Mouse (Mus musculus): ENCODE measurements at regions not wholly inside any gene's neighbourhood (a gene's known extent, or its start where the extent isn't known, plus 50 kb on each side); places are given as distances from the start of the nearest gene placed in this dataset.

GRCm38 (mm10) chr17:15195819-15196218 lies 154.5 kb upstream of the Gm3448 start:
- DNase-seq (ENCODE audit: extremely low spot score in 1 of 2, low spot score in 1 of 2), result no peak

GRCm38 (mm10) chr17:15194894-15195461 lies 153.6 kb upstream of the Gm3448 start:
- no peak for DNase-seq (ENCODE audit: extremely low spot score in 1 of 2, low spot score in 1 of 2)

DNA sequence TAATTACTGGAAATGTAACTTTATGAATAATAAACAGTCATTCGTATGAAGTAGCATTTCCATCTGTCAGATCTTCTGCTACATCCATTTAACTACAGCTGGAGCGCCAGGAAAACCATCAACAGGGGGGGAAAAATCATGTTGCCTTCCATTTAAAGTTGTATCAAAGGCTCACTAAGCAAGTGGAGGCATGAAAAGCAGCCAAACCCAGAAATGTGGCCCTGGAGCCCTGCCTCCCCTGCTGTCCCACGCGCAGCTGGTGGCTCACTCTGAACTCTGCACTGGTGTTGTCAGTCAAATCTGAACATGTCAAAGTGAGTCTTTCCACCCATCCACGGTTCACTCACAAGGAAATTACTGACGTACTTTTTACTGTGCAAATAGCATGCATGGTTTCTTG lies 152.5 kb upstream of the Gm3448 start:
- DNase-seq (ENCODE audit: extremely low spot score in 1 of 2, low spot score in 1 of 2), result no peak

DNA sequence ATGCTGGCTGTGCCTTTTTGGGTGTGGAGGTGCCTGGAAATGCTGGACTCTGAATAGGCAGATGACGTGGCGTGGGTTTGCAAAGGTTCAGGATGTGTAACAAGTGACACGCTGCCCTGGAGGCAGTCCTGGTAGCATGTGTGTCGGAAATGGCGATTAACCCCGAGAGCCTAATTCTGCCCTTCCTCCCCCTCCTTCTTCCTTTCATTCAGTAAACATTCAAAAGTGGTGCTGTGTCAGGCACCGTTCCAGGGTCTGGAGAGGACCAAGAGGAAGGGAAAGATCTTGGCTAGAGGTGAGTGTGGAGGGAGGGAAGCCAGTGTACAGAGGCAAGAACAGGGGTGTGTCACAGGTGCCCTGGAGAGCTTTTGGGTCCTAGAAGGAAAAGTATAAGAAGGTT lies 151.5 kb upstream of the Gm3448 start:
- no peak for DNase-seq (ENCODE audit: extremely low spot score in 1 of 2, low spot score in 1 of 2)

DNA sequence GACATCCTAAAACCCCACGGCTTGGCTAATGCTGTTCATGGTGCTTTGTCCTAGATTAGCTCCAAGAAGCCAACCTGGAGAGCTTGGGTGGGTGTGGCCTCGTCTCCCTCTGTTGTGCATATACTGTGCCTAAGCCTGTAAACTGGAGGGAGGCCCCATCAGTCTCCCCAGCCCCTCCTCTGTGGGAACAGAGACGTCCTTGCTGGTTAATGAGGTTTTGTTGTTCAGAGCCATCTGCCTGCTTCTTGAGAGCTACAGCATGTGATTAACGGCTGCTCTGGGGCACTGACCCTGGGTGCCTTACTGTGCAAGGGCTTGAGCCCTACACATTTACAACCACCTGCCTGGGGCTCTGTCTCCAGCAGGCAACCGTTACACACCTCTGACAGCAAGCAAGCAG lies 143.9 kb upstream of the Gm3448 start:
- no peak for DNase-seq (ENCODE audit: extremely low spot score in 1 of 2, low spot score in 1 of 2)

DNA sequence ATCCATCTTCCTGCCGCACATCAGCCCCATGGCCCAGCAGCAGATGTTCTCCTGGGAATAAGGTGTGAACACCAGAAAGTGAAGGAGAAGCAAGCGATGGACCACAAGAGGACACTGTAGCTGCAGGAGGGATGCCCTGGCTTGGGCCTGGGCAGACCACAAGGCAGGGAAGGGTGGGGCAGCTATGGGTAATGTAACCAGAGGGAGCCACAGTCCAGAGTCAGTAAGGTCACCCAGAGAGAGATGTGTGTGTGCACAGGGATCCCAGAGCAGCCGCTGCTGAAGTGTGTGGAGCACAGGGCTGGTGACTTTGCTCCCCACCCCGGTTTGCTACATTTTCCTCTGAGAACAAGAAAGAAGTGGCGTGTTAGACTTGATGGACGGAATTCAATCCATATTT lies 142.5 kb upstream of the Gm3448 start:
- DNase-seq (ENCODE audit: extremely low spot score in 1 of 2, low spot score in 1 of 2), result no peak

- no peak for DNase-seq (ENCODE audit: extremely low spot score in 1 of 2, low spot score in 1 of 2)
Measured at GRCm38 (mm10) chr17:15182105-15182504, 140.8 kb upstream of the Gm3448 start.

DNA sequence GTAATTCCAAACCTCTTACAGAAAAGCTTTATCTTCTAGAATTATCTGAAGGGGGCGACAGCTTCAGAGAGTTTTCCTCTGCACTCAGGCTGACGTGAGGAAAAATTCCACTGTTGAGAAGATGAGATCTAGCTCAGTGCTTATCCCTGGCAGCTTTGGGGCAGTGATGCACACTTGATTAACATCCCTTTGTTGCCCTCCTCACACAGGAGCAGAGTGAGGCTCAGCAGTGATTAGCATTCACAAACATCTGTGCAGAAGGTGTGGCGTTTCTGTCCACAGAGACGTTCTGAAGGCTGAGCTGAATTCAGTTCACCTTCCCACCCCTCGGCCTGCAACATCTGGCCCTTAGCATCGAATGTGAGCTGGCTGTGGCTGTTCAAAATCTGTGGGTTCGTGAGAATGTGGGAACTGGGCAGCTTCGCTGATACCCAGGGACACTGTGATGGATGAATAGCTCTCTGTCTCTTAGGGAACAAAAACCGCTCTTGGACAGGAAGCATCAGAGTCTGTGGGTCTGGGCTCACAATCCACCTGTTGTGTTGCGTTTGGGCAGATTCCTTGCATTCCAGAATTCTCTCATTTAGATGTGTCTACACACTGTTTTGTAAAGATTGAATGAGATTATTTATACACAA lies 139.0 kb upstream of the Gm3448 start:
- DNase-seq (ENCODE audit: extremely low spot score in 1 of 2, low spot score in 1 of 2), result no peak

DNA sequence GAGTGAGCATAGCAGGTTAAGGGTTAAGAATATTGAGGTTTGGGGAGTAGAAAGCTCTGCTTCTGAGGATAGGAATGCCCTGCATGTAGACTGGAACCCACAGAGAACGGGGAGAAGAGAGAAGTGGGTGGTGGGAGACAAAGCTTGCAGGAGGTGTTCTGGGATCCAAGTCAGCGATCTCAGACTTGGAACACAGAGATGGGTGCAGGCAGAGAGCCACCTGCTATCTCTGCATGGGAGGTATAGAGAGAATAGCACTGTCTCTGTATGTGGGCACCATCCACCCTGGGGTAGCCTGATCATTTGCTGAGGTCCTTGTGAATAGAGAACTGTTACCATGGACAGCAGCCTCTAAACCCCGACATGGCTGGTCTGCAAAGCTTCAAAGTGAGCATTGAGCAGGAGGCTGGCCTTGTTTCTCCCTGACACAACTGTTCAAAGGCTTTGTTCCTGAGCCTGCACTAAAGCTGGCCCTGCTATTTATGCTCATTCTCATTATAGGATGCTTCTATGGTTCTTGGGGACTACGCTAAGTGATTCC lies 138.1 kb upstream of the Gm3448 start:
- no peak for DNase-seq (ENCODE audit: extremely low spot score in 1 of 2, low spot score in 1 of 2)

- no peak for DNase-seq (ENCODE audit: extremely low spot score in 1 of 2, low spot score in 1 of 2)
Measured at GRCm38 (mm10) chr17:15177390-15177789, 136.1 kb upstream of the Gm3448 start.

DNA sequence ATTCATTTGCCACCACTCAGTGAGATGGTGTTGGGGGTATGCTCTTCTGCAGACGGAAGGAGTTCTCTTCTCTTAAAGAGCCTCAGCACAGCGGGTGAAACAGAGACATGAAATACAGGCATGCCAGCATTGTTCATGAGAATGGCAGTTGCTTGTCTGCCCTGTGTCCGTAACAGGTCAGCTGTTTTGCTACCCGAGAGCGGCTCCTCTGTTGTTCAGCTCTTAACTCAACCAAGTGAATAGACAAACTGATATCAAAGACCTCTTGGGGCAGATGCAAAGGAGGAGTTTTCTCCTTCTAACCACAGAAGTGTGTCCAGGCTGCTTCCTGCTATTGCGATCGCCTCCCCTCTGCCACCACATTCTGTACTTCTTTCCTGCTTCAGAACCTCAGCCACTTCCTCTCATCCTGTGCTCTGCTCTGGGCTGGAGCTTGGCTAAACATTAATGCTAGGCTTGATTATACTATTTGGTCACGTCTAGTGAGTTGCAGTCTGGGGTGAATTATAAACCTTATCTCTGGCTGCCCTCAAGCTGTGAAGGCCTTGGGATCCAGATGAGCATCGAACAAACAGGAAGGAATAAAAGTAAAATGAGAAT lies 133.1 kb upstream of the Gm3448 start:
- DNase-seq (ENCODE audit: extremely low spot score in 1 of 2, low spot score in 1 of 2), result no peak

- no peak for DNase-seq (ENCODE audit: extremely low spot score in 1 of 2, low spot score in 1 of 2)
Measured at GRCm38 (mm10) chr17:15167927-15168326, 126.6 kb upstream of the Gm3448 start.

DNA sequence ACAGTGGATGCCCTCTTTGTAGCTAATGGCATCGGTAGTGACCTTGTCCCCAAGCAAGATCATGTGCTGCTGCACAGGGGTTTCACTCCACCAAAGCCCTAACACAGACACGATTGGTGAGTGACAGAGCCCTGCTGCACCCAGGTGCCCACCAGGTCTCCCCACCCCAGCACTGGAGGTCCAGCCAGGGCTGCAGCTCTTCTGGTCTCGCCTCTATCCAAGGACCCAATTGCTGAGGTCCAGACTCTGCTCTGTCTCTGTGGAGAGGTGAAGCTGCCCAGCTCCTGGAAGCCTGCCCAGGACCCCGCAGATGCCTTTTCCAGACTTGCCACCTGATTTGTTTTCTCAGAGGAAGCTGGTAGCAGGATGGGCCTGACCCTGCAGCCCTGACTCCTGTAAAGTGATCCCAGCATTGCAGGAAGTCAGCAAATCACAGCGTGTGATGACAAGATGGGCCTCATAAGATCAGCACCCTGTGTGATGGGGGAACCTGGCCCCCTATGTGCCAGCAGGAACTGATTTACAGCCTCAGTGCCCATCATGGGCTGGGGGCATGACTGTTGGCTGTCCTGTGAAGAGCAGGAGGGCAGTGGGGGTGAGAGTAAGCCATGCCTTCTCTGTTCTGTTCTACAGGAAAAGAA lies 116.5 kb upstream of the Gm3448 start:
- no peak for DNase-seq (ENCODE audit: extremely low spot score in 1 of 2, low spot score in 1 of 2)

DNA sequence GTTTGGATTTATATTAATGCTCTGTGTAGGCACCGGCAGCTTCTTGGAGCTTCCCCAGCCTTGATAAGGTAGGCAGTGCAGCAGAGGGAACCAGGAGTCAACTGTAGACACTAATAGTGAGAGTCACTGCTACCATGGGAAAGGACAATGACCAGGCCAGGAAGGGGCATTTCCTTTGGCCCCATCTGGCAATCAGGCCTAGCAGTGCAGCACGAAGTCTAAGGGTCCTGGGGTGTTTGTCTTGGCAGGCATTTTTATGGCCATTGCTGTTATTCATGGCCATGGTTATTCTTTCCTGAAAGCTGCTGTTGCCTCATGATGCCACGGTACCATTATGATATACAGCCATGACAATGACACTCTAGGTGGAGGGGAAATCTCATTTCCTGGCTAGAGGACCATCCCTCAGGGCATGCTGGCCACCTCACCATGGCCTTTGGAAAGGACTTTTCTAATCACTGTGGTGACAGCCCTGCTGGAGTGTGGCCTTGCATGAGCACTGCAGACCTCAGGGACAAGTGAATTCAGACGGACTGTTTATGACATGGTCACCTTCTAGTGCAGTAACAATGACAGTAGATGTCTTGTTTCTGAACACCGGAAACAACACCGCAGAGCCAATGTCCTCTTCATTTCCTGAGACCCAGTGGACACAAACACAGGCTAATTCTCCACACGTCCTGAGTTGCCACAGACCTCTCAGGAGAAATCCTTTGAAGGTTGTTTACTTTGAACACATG lies 111.8 kb upstream of the Gm3448 start:
- DNase-seq (ENCODE audit: extremely low spot score in 1 of 2, low spot score in 1 of 2), result no peak

- no peak for DNase-seq (ENCODE audit: extremely low spot score in 1 of 2, low spot score in 1 of 2)
Measured at GRCm38 (mm10) chr17:15152477-15152876, 111.1 kb upstream of the Gm3448 start.

GRCm38 (mm10) chr17:15151695-15152094 lies 110.4 kb upstream of the Gm3448 start:
- no peak for DNase-seq (ENCODE audit: extremely low spot score in 1 of 2, low spot score in 1 of 2)

GRCm38 (mm10) chr17:15146607-15147006 lies 105.3 kb upstream of the Gm3448 start:
- DNase-seq (ENCODE audit: extremely low spot score in 1 of 2, low spot score in 1 of 2), result no peak

DNA sequence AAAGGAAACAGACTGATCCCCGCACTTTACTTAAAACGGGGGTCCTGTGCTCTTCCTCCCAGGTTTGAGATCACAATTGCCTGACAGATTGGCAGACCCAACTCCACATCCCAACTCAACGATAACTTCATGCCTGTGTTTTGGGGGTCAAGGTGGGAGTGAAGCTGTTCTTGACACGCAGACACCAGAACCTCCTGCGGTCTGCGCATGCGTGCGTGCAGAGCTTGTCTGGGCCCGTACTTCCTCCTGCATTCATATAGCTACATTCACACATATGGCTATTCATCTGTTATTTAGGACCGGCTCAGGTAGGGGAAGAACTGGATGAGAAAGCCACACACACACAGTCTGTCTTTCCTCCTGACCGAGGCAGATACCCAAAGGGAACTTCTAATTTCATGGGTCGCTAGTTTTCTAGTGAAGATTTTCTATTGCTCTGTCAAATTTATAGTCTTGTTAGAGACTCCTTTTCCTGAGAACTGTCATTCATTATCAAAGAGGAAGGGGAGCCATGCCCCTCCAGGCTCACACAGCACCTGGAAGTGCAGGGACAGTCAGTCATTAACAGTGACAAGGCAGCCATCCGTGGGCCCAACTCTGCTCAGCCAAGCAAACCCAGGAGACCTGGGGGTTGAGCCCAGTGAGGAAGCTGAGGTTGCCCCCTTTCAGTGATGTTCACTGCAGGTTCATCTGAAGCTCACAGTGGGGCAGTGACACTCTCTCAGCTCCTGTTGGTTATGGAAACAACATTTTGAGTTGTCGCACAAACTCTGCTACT lies 104.0 kb upstream of the Gm3448 start:
- DNase-seq (ENCODE audit: extremely low spot score in 1 of 2, low spot score in 1 of 2), result no peak

GRCm38 (mm10) chr17:15140391-15140790 lies 99.1 kb upstream of the Gm3448 start:
- DNase-seq (ENCODE audit: extremely low spot score in 1 of 2, low spot score in 1 of 2), result no peak

All from layer of hippocampus, postnatal 25 days (tissue).